In genomic region chr11:52348724-52349123, GRCm38 (mm10) we compare ENCODE assay signal across 12 mouse cellular contexts. TPM values are rescaled to one million over a fixed set of nuclear protein-coding genes. Genes with fewer than 3 reads are reported as not detected.
A peak's percentile ranks its signal among the peaks of the same experiment; 100 is the strongest.
DNase-seq lines count a peak whose midpoint lies in the region; ATAC-seq and TF ChIP-seq lines count a peak whose summit lies in the region.
"Had no signal": no experiment of that assay in that cellular context is flagged by ENCODE, and none has a peak within 500 bp of the region (broad histone marks: within the 10 kb centered on the region; RNA-seq: fewer than 3 reads in every experiment).

No protein-coding gene starts in this region.

- TF ChIP-seq EP300 in MEL (IDR thresholded peaks at IDR 0.05; ENCODE audit: low read depth in 1 of 2, low read length in 2 of 2): no peak
- no peak for TF ChIP-seq EP300 in liver, postnatal 0 days (IDR thresholded peaks at IDR 0.05; ENCODE audit: low read depth)

- H3K4me2 ChIP-seq in forebrain, postnatal 0 days (ENCODE audit: low read depth): no peak overlapping the region
- H3K4me2 ChIP-seq in forebrain, embryonic 16.5 days (ENCODE audit: low read length): no peak overlapping the region
- H3K4me2 ChIP-seq in lung, embryonic 14.5 days: no peak overlapping the region
- H3K4me2 ChIP-seq in liver, postnatal 0 days (ENCODE audit: low read depth, low read length): no peak overlapping the region
- H3K4me2 ChIP-seq: embryonic facial prominence, embryonic 15.5 days; limb, embryonic 15.5 days; midbrain, embryonic 13.5 days had no signal

- H3K27me3 ChIP-seq in forebrain, postnatal 0 days (ENCODE audit: insufficient read depth, low read length): no peaks in the 10 kb centered on the region
- no peaks in the 10 kb centered on the region for H3K27me3 ChIP-seq in forebrain, embryonic 16.5 days (replicated peaks; ENCODE audit: control insufficient read depth, insufficient read depth, low read length)
- H3K27me3 ChIP-seq in lung, embryonic 14.5 days (ENCODE audit: insufficient read depth, low read length): no peaks in the 10 kb centered on the region
- H3K27me3 ChIP-seq in MEL (ENCODE audit: control insufficient read depth in 1 of 2, insufficient read depth in 2 of 2, low read length in 2 of 2): no peaks in the 10 kb centered on the region
- H3K27me3 ChIP-seq in liver, postnatal 0 days (ENCODE audit: insufficient read depth, low read length): no peaks in the 10 kb centered on the region
- H3K27me3 ChIP-seq: embryonic facial prominence, embryonic 15.5 days; limb, embryonic 15.5 days; midbrain, embryonic 13.5 days had no signal

- WGBS in forebrain, postnatal 0 days: 69% methylated on average over 3 of the region's 3 CpGs
- WGBS in forebrain, embryonic 16.5 days: 74% methylated on average over 3 of the region's 3 CpGs
- 59% methylated on average over 3 of the region's 3 CpGs for WGBS in lung, embryonic 14.5 days
- 73% methylated on average over 3 of the region's 3 CpGs for WGBS in liver, postnatal 0 days (ENCODE audit: insufficient replicate concordance)

- no peak for ATAC-seq in forebrain, postnatal 0 days
- ATAC-seq in forebrain, embryonic 16.5 days: no peak
- ATAC-seq in lung, embryonic 14.5 days (ENCODE audit: insufficient read depth): no peak
- ATAC-seq in liver, postnatal 0 days: no peak
- ATAC-seq: midbrain, embryonic 13.5 days had no signal

- no peaks in the 10 kb centered on the region for H3K36me3 ChIP-seq in forebrain, postnatal 0 days (ENCODE audit: insufficient read depth)
- H3K36me3 ChIP-seq in forebrain, embryonic 16.5 days (ENCODE audit: control insufficient read depth, insufficient read depth): no peaks in the 10 kb centered on the region
- no peaks in the 10 kb centered on the region for H3K36me3 ChIP-seq in lung, embryonic 14.5 days (ENCODE audit: insufficient read depth)
- H3K36me3 ChIP-seq in MEL (ENCODE audit: control insufficient read depth in 1 of 2, insufficient read depth in 2 of 2, low read length in 2 of 2): peaks cover 0 to 9% of the 10 kb centered on the region in 2 experiments; a peak in 2 of 4 replicates
- no peaks in the 10 kb centered on the region for H3K36me3 ChIP-seq in liver, postnatal 0 days (replicated peaks; ENCODE audit: insufficient read depth, low read length)
- H3K36me3 ChIP-seq: embryonic facial prominence, embryonic 15.5 days; limb, embryonic 15.5 days; midbrain, embryonic 13.5 days had no signal

- H3K79me2 ChIP-seq in MEL (ENCODE audit: control insufficient read depth, insufficient read depth, low read length, poor library complexity): no peaks in the 10 kb centered on the region

- 0 out of 2 replicates have a peak, but pooled peaks cover 3% of the 10 kb centered on the region for H3K4me1 ChIP-seq in forebrain, postnatal 0 days (ENCODE audit: insufficient read depth)
- peaks cover 8% of the 10 kb centered on the region for H3K4me1 ChIP-seq in forebrain, embryonic 16.5 days (replicated peaks; ENCODE audit: control insufficient read depth, insufficient read depth, low read length)
- no peaks in the 10 kb centered on the region for H3K4me1 ChIP-seq in lung, embryonic 14.5 days (ENCODE audit: insufficient read depth)
- peaks cover 4 to 26% of the 10 kb centered on the region in 2 experiments for H3K4me1 ChIP-seq in MEL (ENCODE audit: control insufficient read depth in 1 of 2, insufficient read depth in 2 of 2, low read length in 2 of 2)
- H3K4me1 ChIP-seq in liver, postnatal 0 days (ENCODE audit: insufficient read depth): peaks cover 19% of the 10 kb centered on the region

- TF ChIP-seq CTCF in forebrain, postnatal 0 days (IDR thresholded peaks at IDR 0.05; ENCODE audit: low read depth): peak; percentile 5; the same call in 1 of the 2 replicates
- peak; percentile 47 for TF ChIP-seq CTCF in lung, embryonic 14.5 days (IDR thresholded peaks at IDR 0.05; ENCODE audit: low read depth)
- TF ChIP-seq CTCF in MEL (IDR thresholded peaks at IDR 0.05 in 2 of 3, conservative IDR thresholded peaks at IDR 0.05 in 1 of 3; ENCODE audit: control insufficient read depth in 1 of 3, insufficient read depth in 1 of 3, low read depth in 2 of 3, low read length in 3 of 3, poor library complexity in 1 of 3, severe bottlenecking in 1 of 3): peak; percentile 62 to 75 (median 71)
- peak; percentile 51 for TF ChIP-seq CTCF in liver, postnatal 0 days (IDR thresholded peaks at IDR 0.05; ENCODE audit: low read depth)

- no peak overlapping the region for H3K27ac ChIP-seq in forebrain, postnatal 0 days (ENCODE audit: low read depth, low read length)
- no peak overlapping the region for H3K27ac ChIP-seq in forebrain, embryonic 16.5 days (ENCODE audit: low read length)
- no peak overlapping the region for H3K27ac ChIP-seq in lung, embryonic 14.5 days (ENCODE audit: low read depth)
- no peak overlapping the region for H3K27ac ChIP-seq in MEL (ENCODE audit: control insufficient read depth, low read depth, low read length)
- no peak overlapping the region for H3K27ac ChIP-seq in liver, postnatal 0 days (ENCODE audit: low read depth)
- H3K27ac ChIP-seq: embryonic facial prominence, embryonic 15.5 days; limb, embryonic 15.5 days; midbrain, embryonic 13.5 days had no signal

- TF ChIP-seq POLR2A in MEL (IDR thresholded peaks at IDR 0.05; ENCODE audit: control insufficient read depth in 1 of 2, insufficient read depth in 1 of 2, low read depth in 1 of 2, low read length in 2 of 2, poor library complexity in 1 of 2): no peak

- H3K9ac ChIP-seq in forebrain, postnatal 0 days: no peak overlapping the region
- no peak overlapping the region for H3K9ac ChIP-seq in forebrain, embryonic 16.5 days (replicated peaks; ENCODE audit: low read depth, low read length)
- H3K9ac ChIP-seq in lung, embryonic 14.5 days: no peak overlapping the region
- H3K9ac ChIP-seq in MEL (ENCODE audit: control insufficient read depth, low read depth, low read length, poor library complexity, severe bottlenecking): no peak overlapping the region
- no peak overlapping the region for H3K9ac ChIP-seq in liver, postnatal 0 days (replicated peaks)
- H3K9ac ChIP-seq: embryonic facial prominence, embryonic 15.5 days; limb, embryonic 15.5 days; midbrain, embryonic 13.5 days had no signal

- no peak for DNase-seq in forebrain, postnatal 0 days
- DNase-seq in lung, embryonic 14.5 days: no peak
- DNase-seq in lung, adult 18-20 months: no peak
- peak; percentile 88 for DNase-seq in MEL (ENCODE audit: low read depth, low spot score)
- no peak for DNase-seq in liver, postnatal 0 days
- no peak for DNase-seq in cerebellum, postnatal 25 days
- DNase-seq in frontal cortex, postnatal 14 days (ENCODE audit: low spot score in 2 of 2): no peak
- DNase-seq: cerebellum, adult 9-11 months had no signal

- H3K4me3 ChIP-seq in forebrain, postnatal 0 days (ENCODE audit: low read depth, low read length): no peak overlapping the region
- no peak overlapping the region for H3K4me3 ChIP-seq in forebrain, embryonic 16.5 days (replicated peaks; ENCODE audit: low read length)
- H3K4me3 ChIP-seq in lung, embryonic 14.5 days (ENCODE audit: low read depth, low read length): no peak overlapping the region
- H3K4me3 ChIP-seq in MEL (ENCODE audit: control insufficient read depth in 1 of 2, insufficient read depth in 1 of 2, low read depth in 2 of 2, low read length in 2 of 2): no peak overlapping the region
- H3K4me3 ChIP-seq in liver, postnatal 0 days (ENCODE audit: low read depth, low read length): no peak overlapping the region
- H3K4me3 ChIP-seq: embryonic facial prominence, embryonic 15.5 days; limb, embryonic 15.5 days; midbrain, embryonic 13.5 days had no signal

- peak; percentile 42 for TF ChIP-seq RAD21 in MEL (IDR thresholded peaks at IDR 0.05; ENCODE audit: low read depth, low read length)

- H3K9me3 ChIP-seq in forebrain, postnatal 0 days (ENCODE audit: low read length): no peaks in the 10 kb centered on the region
- H3K9me3 ChIP-seq in forebrain, embryonic 16.5 days (ENCODE audit: control insufficient read depth, low read length): no peaks in the 10 kb centered on the region
- H3K9me3 ChIP-seq in lung, embryonic 14.5 days (ENCODE audit: low read depth, low read length): no peaks in the 10 kb centered on the region
- H3K9me3 ChIP-seq in MEL (replicated peaks; ENCODE audit: insufficient read depth, low read length): no peaks in the 10 kb centered on the region
- H3K9me3 ChIP-seq in liver, postnatal 0 days (ENCODE audit: low read length): no peaks in the 10 kb centered on the region
- H3K9me3 ChIP-seq: embryonic facial prominence, embryonic 15.5 days; limb, embryonic 15.5 days; midbrain, embryonic 13.5 days had no signal

TF ChIP-seq in MEL, 35 proteins besides CTCF, POLR2A, EP300 and RAD21:
- TF ChIP-seq MYC (IDR thresholded peaks at IDR 0.05; ENCODE audit: low read depth, low read length): peak; percentile 61; the same call in 1 of the 2 replicates
- TF ChIP-seq UBTF (IDR thresholded peaks at IDR 0.05; ENCODE audit: borderline replicate concordance, insufficient read depth, low read depth, low read length): no peak

RNA-seq across cellular contexts. Expression of gene Vdac1, which starts 11.9 kb away (rescaled TPM):
- total RNA-seq in forebrain, postnatal 0 days (2014; rRNA removed): 306 and 330 TPM in 2 replicates
- polyA plus RNA-seq in forebrain, postnatal 0 days (2015; fragmentation: Nextera tagmentation; extraction: Ambion mirVana): 327 and 401 TPM in 2 replicates
- 329 and 341 TPM in 2 replicates for polyA plus RNA-seq in forebrain, embryonic 16.5 days (2015; fragmentation: Nextera tagmentation; extraction: Ambion mirVana)
- 219 TPM in 2 replicates for polyA plus RNA-seq in lung, embryonic 14.5 days (2014; fragmentation: Nextera tagmentation; extraction: Ambion mirVana)
- 381 and 395 TPM in 2 replicates for total RNA-seq in MEL (2012; rRNA removed)
- polyA plus RNA-seq in MEL (2012; ENCODE audit: insufficient read depth in 1 of 2, insufficient read length in 2 of 2, low read depth in 1 of 2, low replicate concordance in 2 of 2, missing spikeins in 1 of 2): 100 to 1,000 TPM; 257 to 389 TPM
- 101 and 104 TPM in 2 replicates for polyA plus RNA-seq in liver, postnatal 0 days (2015; fragmentation: Nextera tagmentation; extraction: Ambion mirVana)

RNA-seq across cellular contexts. Expression of gene 9530068E07Rik, which starts 47.5 kb away (rescaled TPM):
- total RNA-seq in forebrain, postnatal 0 days (2014; rRNA removed): 97.9 and 115 TPM in 2 replicates
- polyA plus RNA-seq in forebrain, postnatal 0 days (2015; fragmentation: Nextera tagmentation; extraction: Ambion mirVana): 119 and 127 TPM in 2 replicates
- polyA plus RNA-seq in forebrain, embryonic 16.5 days (2015; fragmentation: Nextera tagmentation; extraction: Ambion mirVana): 116 and 124 TPM in 2 replicates
- 235 and 242 TPM in 2 replicates for polyA plus RNA-seq in lung, embryonic 14.5 days (2014; fragmentation: Nextera tagmentation; extraction: Ambion mirVana)
- 75.4 and 85.9 TPM in 2 replicates for total RNA-seq in MEL (2012; rRNA removed)
- 10 to 100 TPM in 1 of 2 experiments, not detected in 1; 75.7 TPM for polyA plus RNA-seq in MEL (2012; ENCODE audit: insufficient read depth in 1 of 2, insufficient read length in 2 of 2, low read depth in 1 of 2, low replicate concordance in 2 of 2, missing spikeins in 1 of 2)
- 82.4 and 88.9 TPM in 2 replicates for polyA plus RNA-seq in liver, postnatal 0 days (2015; fragmentation: Nextera tagmentation; extraction: Ambion mirVana)

Comparison
In these comparisons a context has a peak if more than half of its experiments do, and no peak if none do; other contexts are left out.
1. CTCF ChIP-seq: peak in every context shown above with its lines; median percentile 71 in MEL; 51 in liver, postnatal 0 days; 47 in lung, embryonic 14.5 days; 5 in forebrain, postnatal 0 days.